Mouse (Mus musculus) ES-Bruce4 (cell line): Measurements from ENCODE around the gene Ubl4b.

Source experiments
- CTCF ChIP-seq: IDR thresholded peaks from one replicate; pipeline ENCODE4 v1.8.1; 2011; ENCODE audit warnings: low read depth, low read length
- POLR2A ChIP-seq: IDR thresholded peaks from one replicate; pipeline ENCODE4 v1.8.1; 2011; ENCODE audit warnings: low read length; ENCODE audit not compliant: insufficient read depth

GRCm38 (mm10) chr3:107581103-107582010 lies 26.5 kb upstream of the Ubl4b start:
- no peak for TF ChIP-seq POLR2A
- no peak for TF ChIP-seq CTCF
